Mouse (Mus musculus) ES-Bruce4 (cell line): ENCODE measurements around the gene Ugt1a7c.

Source experiments
- CTCF ChIP-seq: IDR thresholded peaks from one replicate; pipeline ENCODE4 v1.8.1; 2011; ENCODE audit warnings: low read depth, low read length
- EP300 ChIP-seq: IDR thresholded peaks from 2 replicates; pipeline ENCODE4 v1.6.1; 2011; ENCODE audit warnings: low read depth, low read length; ENCODE audit not compliant: insufficient read depth
- POLR2A ChIP-seq: IDR thresholded peaks from one replicate; pipeline ENCODE4 v1.8.1; 2011; ENCODE audit warnings: low read length; ENCODE audit not compliant: insufficient read depth

- TF ChIP-seq CTCF: no peak
- no peak for TF ChIP-seq POLR2A
- no peak for TF ChIP-seq EP300
Observed at GRCm38 (mm10) chr1:88211812-88212211, 117.0 kb downstream of the Ugt1a7c start, which contains the start of gene Ugt1a1.
